Mouse (Mus musculus): Measurements from ENCODE around the gene Dnajb14. TPM values are rescaled to one million over a fixed set of nuclear protein-coding genes. Genes with fewer than 3 reads are reported as not detected.
A peak's percentile ranks its signal among the peaks of the same experiment; 100 is the strongest.

Gene Dnajb14
- polyA plus RNA-seq, 1 experiment = 1.8 TPM

- peaks cover 6% of the 10 kb centered on the region for H3K36me3 ChIP-seq (ENCODE audit: control insufficient read depth, insufficient read depth)
- TF ChIP-seq CEBPB (IDR thresholded peaks at IDR 0.05; ENCODE audit: low read depth) = no peak
- no peak for TF ChIP-seq USF1 (IDR thresholded peaks at IDR 0.05; ENCODE audit: low read depth)
- no peak for TF ChIP-seq CTCF (IDR thresholded peaks at IDR 0.05; ENCODE audit: control insufficient read depth, insufficient read depth, insufficient read length)
- no peak for TF ChIP-seq FOSL1 (IDR thresholded peaks at IDR 0.05; ENCODE audit: insufficient read depth, low read length, poor library complexity, severe bottlenecking)
- no peak for TF ChIP-seq MAX (IDR thresholded peaks at IDR 0.05)
- TF ChIP-seq MYOD1 (IDR thresholded peaks at IDR 0.05; ENCODE audit: control insufficient read depth, insufficient read length, low read depth) = no peak
- TF ChIP-seq MYOG (IDR thresholded peaks at IDR 0.05; ENCODE audit: control insufficient read depth, extremely low read depth, insufficient read length) = no peak
- H3K79me2 ChIP-seq (ENCODE audit: control insufficient read depth, insufficient read depth) = peaks cover 19% of the 10 kb centered on the region
- peak within 1 kb of the TSS; percentile 96 for H3K4me3 ChIP-seq (ENCODE audit: insufficient read depth, poor library complexity, severe bottlenecking)
- peak within 1 kb of the TSS; percentile 97 for H3ac ChIP-seq (ENCODE audit: control insufficient read depth, insufficient read length, low read depth)
- peaks cover 11% of the 10 kb centered on the region for H3K79me3 ChIP-seq (ENCODE audit: low read depth)
- no peaks in the 10 kb centered on the region for H3K27me3 ChIP-seq (ENCODE audit: control insufficient read depth, insufficient read depth, insufficient read length)
Observed at GRCm38 (mm10) chr3:137918172-137918931, 50.9 kb downstream of the Dnajb14 start, which contains the start of gene Lamtor3. Lamtor3 (plus strand) TSS chr3:137918506.

GRCm38 (mm10) chr3:137918932-137919311 lies 51.4 kb downstream of the Dnajb14 start:
- TF ChIP-seq CTCF (IDR thresholded peaks at IDR 0.05; ENCODE audit: control insufficient read depth, insufficient read depth, insufficient read length) = no peak
- no peak for TF ChIP-seq MYOD1 (IDR thresholded peaks at IDR 0.05; ENCODE audit: control insufficient read depth, insufficient read length, low read depth)
- TF ChIP-seq CEBPB (IDR thresholded peaks at IDR 0.05; ENCODE audit: low read depth) = no peak
- no peak for TF ChIP-seq FOSL1 (IDR thresholded peaks at IDR 0.05; ENCODE audit: insufficient read depth, low read length, poor library complexity, severe bottlenecking)
- no peak for TF ChIP-seq USF1 (IDR thresholded peaks at IDR 0.05; ENCODE audit: low read depth)
- no peak for TF ChIP-seq MAX (IDR thresholded peaks at IDR 0.05)
- Histone ChIP-seq H3K4me3 (ENCODE audit: insufficient read depth, poor library complexity, severe bottlenecking) (peak overlapping the region; percentile 96), H3K79me2 (ENCODE audit: control insufficient read depth, insufficient read depth) (peaks cover 19% of the 10 kb centered on the region), H3ac (ENCODE audit: control insufficient read depth, insufficient read length, low read depth) (peak overlapping the region; percentile 97), H3K36me3 (ENCODE audit: control insufficient read depth, insufficient read depth) (peaks cover 10% of the 10 kb centered on the region), H3K27me3 (ENCODE audit: control insufficient read depth, insufficient read depth, insufficient read length) (no peaks in the 10 kb centered on the region), H3K79me3 (ENCODE audit: low read depth) (peaks cover 11% of the 10 kb centered on the region)

DNA sequence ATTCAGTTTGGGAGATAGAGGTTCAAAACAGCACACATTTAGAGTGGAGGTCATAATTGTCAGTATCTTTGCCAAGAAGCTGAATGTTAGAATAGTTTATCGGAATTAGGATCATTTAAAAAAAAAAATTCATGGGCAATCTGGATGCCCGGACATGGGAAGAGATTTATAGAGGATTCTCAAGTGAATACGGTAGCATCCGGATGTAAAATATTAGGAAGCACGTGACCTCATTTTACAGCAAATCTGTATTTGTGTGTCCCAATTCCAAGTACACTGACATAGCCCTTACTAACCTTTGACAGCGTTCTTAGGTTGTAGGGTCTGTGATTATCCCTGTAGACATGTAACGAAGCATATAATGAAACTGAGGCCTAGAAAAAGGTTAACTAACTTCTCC lies 51.9 kb downstream of the Dnajb14 start:
- Histone ChIP-seq H3K27me3 (ENCODE audit: control insufficient read depth, insufficient read depth, insufficient read length) (no peaks in the 10 kb centered on the region), H3K79me2 (ENCODE audit: control insufficient read depth, insufficient read depth) (peaks cover 19% of the 10 kb centered on the region), H3K36me3 (ENCODE audit: control insufficient read depth, insufficient read depth) (peaks cover 15% of the 10 kb centered on the region), H3K4me3 (ENCODE audit: insufficient read depth, poor library complexity, severe bottlenecking) (peak overlapping the region; percentile 96), H3ac (ENCODE audit: control insufficient read depth, insufficient read length, low read depth) (no peak overlapping the region), H3K79me3 (ENCODE audit: low read depth) (peaks cover 11% of the 10 kb centered on the region)
- TF ChIP-seq MYOD1 (IDR thresholded peaks at IDR 0.05; ENCODE audit: control insufficient read depth, insufficient read length, low read depth) (no peak), USF1 (IDR thresholded peaks at IDR 0.05; ENCODE audit: low read depth) (no peak), FOSL1 (IDR thresholded peaks at IDR 0.05; ENCODE audit: insufficient read depth, low read length, poor library complexity, severe bottlenecking) (no peak), MAX (IDR thresholded peaks at IDR 0.05) (no peak), CTCF (IDR thresholded peaks at IDR 0.05; ENCODE audit: control insufficient read depth, insufficient read depth, insufficient read length) (no peak), MYOG (IDR thresholded peaks at IDR 0.05; ENCODE audit: control insufficient read depth, extremely low read depth, insufficient read length) (no peak), CEBPB (IDR thresholded peaks at IDR 0.05; ENCODE audit: low read depth) (no peak)

GRCm38 (mm10) chr3:137920594-137920993 lies 53.1 kb downstream of the Dnajb14 start:
- peaks cover 19% of the 10 kb centered on the region for H3K79me2 ChIP-seq (ENCODE audit: control insufficient read depth, insufficient read depth)
- no peak overlapping the region for H3ac ChIP-seq (ENCODE audit: control insufficient read depth, insufficient read length, low read depth)
- H3K79me3 ChIP-seq (ENCODE audit: low read depth) = peaks cover 11% of the 10 kb centered on the region
- no peak for TF ChIP-seq CEBPB (IDR thresholded peaks at IDR 0.05; ENCODE audit: low read depth)
- TF ChIP-seq CTCF (IDR thresholded peaks at IDR 0.05; ENCODE audit: control insufficient read depth, insufficient read depth, insufficient read length) = no peak
- no peak for TF ChIP-seq MYOG (IDR thresholded peaks at IDR 0.05; ENCODE audit: control insufficient read depth, extremely low read depth, insufficient read length)
- TF ChIP-seq USF1 (IDR thresholded peaks at IDR 0.05; ENCODE audit: low read depth) = no peak
- TF ChIP-seq MYOD1 (IDR thresholded peaks at IDR 0.05; ENCODE audit: control insufficient read depth, insufficient read length, low read depth) = no peak
- no peak for TF ChIP-seq FOSL1 (IDR thresholded peaks at IDR 0.05; ENCODE audit: insufficient read depth, low read length, poor library complexity, severe bottlenecking)
- no peak for TF ChIP-seq MAX (IDR thresholded peaks at IDR 0.05)
- H3K27me3 ChIP-seq (ENCODE audit: control insufficient read depth, insufficient read depth, insufficient read length) = no peaks in the 10 kb centered on the region
- no peak overlapping the region for H3K4me3 ChIP-seq (ENCODE audit: insufficient read depth, poor library complexity, severe bottlenecking)
- peaks cover 16% of the 10 kb centered on the region for H3K36me3 ChIP-seq (ENCODE audit: control insufficient read depth, insufficient read depth)

- no peak overlapping the region for H3ac ChIP-seq (ENCODE audit: control insufficient read depth, insufficient read length, low read depth)
- H3K27me3 ChIP-seq (ENCODE audit: control insufficient read depth, insufficient read depth, insufficient read length) = no peaks in the 10 kb centered on the region
- H3K79me3 ChIP-seq (ENCODE audit: low read depth) = peaks cover 1% of the 10 kb centered on the region
- no peak overlapping the region for H3K4me3 ChIP-seq (ENCODE audit: insufficient read depth, poor library complexity, severe bottlenecking)
- H3K36me3 ChIP-seq (ENCODE audit: control insufficient read depth, insufficient read depth) = peaks cover 23% of the 10 kb centered on the region
- TF ChIP-seq MYOD1 (IDR thresholded peaks at IDR 0.05; ENCODE audit: control insufficient read depth, insufficient read length, low read depth) (no peak), FOSL1 (IDR thresholded peaks at IDR 0.05; ENCODE audit: insufficient read depth, low read length, poor library complexity, severe bottlenecking) (no peak), MYOG (IDR thresholded peaks at IDR 0.05; ENCODE audit: control insufficient read depth, extremely low read depth, insufficient read length) (no peak), USF1 (IDR thresholded peaks at IDR 0.05; ENCODE audit: low read depth) (no peak), CEBPB (IDR thresholded peaks at IDR 0.05; ENCODE audit: low read depth) (no peak), MAX (IDR thresholded peaks at IDR 0.05) (no peak), CTCF (IDR thresholded peaks at IDR 0.05; ENCODE audit: control insufficient read depth, insufficient read depth, insufficient read length) (no peak)
- H3K79me2 ChIP-seq (ENCODE audit: control insufficient read depth, insufficient read depth) = no peaks in the 10 kb centered on the region
Observed at GRCm38 (mm10) chr3:137927010-137927409, 59.5 kb downstream of the Dnajb14 start.

Data from C2C12 (cell line).